Mouse (Mus musculus): ENCODE results near the gene Cd247.

DNA sequence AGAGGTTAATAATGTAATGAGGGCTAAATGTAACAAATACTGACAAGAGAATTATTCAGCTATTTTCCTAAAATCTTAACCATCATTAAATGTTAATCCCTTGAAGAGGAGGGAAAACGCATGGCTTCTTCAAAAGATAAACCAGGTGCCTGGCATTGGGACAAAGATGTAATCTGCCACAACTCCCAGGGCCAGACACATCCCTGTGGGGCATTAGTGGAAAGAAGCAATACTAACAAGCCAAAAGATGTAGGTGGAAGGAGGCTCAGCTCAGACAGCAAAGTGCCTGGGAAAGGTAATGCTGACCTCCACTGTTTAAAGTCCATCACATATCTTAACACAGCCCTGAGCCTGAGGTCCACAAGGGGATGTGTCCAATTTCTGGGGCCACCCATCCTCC lies 134.0 kb downstream of the Cd247 start:
- TF ChIP-seq CTCF (IDR thresholded peaks at IDR 0.05; ENCODE audit: borderline replicate concordance, extremely low read depth, insufficient read depth, insufficient read length) (no peak), POLR2A (IDR thresholded peaks at IDR 0.05; ENCODE audit: borderline replicate concordance, extremely low read depth, insufficient read depth, insufficient read length, poor library complexity, severe bottlenecking) (no peak)
